Mouse (Mus musculus) gastrocnemius, postnatal 25 days (tissue): ENCODE results near the gene Zfp874a. TPM values are rescaled to one million over a fixed set of nuclear protein-coding genes. Genes with fewer than 3 reads are reported as not detected.
"Not testable (repeated sequence)": the region's sequence is repeated elsewhere in the genome, so short reads cannot be mapped to it uniquely, and the experiment has no call there.

Experiments
- DNase-seq: peaks from one replicate; pipeline ENCODE4 v3.0.0; 2022
- long read RNA-seq, 2 experiments: library from polyadenylated mRNA; stranded (forward); transcript quantifications; one replicate each; pipeline ENCODE4 v2.0.0; 2021
- total RNA-seq, 2 experiments: library from RNA; stranded (reverse); gene quantifications; 1 replicate in 1 of 2; 2 replicates in 1 of 2; pipeline ENCODE4 v1.2.3; 2021

Gene Zfp874a
- total RNA-seq = 1 to 10 TPM; 3.9 to 4.2 TPM
- long read RNA-seq, experiment 1, partial matches to known transcripts = 0 of 2 reads
- long read RNA-seq, experiment 1, other reads (novel, unspliced or antisense) = 2 of 2 reads
- long read RNA-seq, experiment 2, partial matches to known transcripts = 0 of 2 reads
- long read RNA-seq, experiment 2, other reads (novel, unspliced or antisense) = 1 of 2 reads

- peak; percentile 87 for DNase-seq
These were observed at the start of gene Zfp874a for GRCm38 (mm10) chr13:67451172-67452020. TSS of gene Zfp874a (minus strand) at chr13:67451624.

- DNase-seq = no peak
These were observed 49.5 kb upstream of the Zfp874a start for GRCm38 (mm10) chr13:67500908-67501307.

DNA sequence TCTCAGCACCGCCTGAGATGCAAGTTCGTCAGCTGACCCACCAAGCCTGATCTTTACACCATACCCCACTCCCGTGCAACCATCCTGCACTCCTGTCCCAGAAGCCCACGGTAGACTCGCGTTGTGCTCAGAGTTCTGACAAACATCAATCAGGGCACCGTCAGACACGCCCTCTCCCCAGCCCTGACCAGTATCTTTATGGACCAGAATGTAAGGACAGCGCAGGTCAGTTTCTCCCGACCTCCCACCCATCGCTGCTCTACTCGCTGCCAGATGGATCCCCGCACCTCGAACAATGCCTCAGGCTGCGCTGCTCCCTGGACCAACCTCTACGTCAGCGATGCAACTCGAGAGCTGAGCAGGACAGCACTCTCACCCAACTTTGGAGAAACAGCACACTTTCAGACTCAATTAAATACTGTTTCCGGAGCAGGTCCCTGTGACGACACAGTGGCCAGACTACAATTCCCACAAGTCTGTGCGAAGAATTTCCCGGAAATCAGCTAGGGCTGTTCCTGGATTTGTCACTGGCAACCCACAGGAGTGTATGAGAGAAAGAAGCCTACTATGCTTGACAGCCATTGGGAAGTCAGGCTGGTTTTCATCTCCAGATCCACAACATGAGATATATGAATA, 48.8 kb upstream of the Zfp874a start, which contains the start of gene Zfp58:
Gene Zfp58 (minus strand): TSS at position 472 of the 636 bp plus-strand sequence.
- peak; percentile 80 for DNase-seq

- DNase-seq = no peak
These were observed 44.2 kb upstream of the Zfp874a start for GRCm38 (mm10) chr13:67495631-67496030.

DNA sequence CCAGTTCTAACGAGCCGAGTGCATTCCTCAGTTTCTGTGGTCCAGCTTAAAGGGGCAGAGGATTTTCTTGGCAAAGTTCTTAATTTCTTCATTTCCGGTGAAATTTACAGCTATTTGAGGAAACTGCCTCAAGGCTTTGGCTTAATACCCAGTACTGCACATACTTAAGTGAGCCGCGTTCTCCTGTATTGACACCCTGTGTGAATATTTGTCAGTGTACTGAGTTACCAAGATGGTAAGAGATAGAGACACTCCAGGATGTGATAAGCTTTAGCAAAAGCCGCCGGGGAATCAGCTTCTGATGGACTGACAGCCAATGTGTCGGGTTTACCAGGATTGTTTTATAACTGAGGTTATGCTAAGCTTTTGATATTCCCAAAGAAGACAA, 33.0 kb upstream of the Zfp874a start:
- no peak for DNase-seq

- DNase-seq = peak; percentile 80
These were observed 32.4 kb upstream of the Zfp874a start, which contains the start of gene Zfp874b for GRCm38 (mm10) chr13:67483625-67484423. TSS of gene Zfp874b (minus strand) at chr13:67484258.

- DNase-seq = no peak
These were observed 30.1 kb upstream of the Zfp874a start for GRCm38 (mm10) chr13:67481528-67481927.

DNA sequence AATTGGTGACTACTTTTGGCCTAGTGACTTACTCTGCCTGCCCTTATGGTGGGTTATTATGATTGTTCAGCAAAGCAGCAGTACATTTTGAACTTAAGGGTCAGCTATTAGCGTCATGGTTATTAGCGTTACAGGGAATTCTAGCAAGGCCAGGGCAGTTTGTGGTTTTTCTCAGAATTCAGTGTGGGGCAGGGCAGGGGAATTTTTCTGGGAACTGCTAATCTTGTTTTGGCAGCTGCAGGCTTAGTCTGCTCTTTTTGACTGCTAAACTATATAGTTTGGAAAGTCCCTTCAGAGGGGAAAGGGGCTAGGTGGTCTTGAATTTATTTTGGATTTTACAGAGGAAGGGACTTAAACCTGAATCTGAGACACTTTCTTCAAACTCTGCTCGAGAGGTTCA, 17.9 kb upstream of the Zfp874a start:
- DNase-seq = no peak

DNA sequence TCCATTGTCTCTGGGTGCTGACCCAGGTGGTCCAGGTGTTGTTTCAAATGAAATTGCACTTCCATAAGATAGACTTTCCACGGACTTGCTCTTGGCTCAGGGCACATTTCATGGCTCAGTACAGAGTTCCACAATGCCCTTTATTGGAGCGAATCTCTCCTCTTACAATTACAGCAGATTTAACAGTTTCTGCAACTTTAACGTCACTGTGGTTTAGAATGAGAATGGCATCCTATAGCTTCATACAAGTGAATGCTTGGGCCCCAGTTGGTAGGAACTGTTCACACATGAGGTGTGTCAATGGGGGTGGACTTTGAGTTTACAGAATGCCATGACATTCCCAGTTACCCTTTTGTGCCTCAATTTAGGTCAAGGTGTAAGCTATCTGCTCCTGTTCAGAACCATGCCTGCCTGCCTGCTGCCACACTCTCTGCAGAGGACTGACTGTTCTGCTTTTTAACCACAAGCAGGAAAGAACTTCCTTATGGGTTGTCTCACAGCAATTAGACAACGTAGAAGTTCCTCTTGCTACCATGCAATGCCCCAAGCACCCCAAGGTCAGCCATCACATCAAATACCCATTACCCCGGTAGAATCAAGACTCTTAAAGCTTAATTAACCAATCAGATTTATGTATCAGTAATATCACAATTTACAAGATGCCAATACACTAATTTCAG, 12.2 kb upstream of the Zfp874a start:
- DNase-seq = not testable (repeated sequence)

DNA sequence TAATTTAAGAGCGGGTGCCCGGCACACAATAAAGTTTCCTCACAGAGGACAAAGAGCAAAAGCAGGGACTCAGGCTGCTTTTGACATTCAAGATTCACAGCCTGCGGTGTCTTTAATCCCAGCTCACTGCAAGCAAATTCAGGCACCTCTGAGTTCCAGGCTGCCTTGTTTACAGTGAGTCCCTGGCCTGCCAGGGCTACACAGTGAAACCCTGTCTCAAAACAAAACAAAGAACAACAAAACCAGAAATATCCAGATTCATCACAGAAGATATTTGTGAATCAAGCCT, 541 bp upstream of the Zfp874a start:
- no peak for DNase-seq

GRCm38 (mm10) chr13:67437095-67437494, 14.3 kb downstream of the Zfp874a start:
- DNase-seq = not testable (repeated sequence)

DNA sequence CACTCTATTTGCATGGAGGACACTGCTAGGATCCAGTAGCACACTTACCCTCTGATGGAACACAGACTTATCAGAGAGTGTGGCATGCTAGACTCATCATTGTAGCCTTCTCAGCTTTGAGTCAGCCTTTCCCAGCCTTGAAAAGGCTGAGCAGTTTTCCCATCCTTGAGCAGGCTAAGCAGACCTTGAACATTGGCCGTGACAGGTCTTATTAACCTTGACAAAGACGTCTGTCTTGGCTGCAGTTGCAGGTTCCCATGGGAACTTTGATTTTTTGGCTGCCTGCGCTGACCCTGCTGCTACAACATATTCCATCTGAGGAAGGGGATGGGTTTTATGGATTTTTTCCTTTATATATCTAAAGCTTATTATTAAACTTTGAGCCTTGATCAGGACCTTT, 23.3 kb downstream of the Zfp874a start:
- no peak for DNase-seq

DNA sequence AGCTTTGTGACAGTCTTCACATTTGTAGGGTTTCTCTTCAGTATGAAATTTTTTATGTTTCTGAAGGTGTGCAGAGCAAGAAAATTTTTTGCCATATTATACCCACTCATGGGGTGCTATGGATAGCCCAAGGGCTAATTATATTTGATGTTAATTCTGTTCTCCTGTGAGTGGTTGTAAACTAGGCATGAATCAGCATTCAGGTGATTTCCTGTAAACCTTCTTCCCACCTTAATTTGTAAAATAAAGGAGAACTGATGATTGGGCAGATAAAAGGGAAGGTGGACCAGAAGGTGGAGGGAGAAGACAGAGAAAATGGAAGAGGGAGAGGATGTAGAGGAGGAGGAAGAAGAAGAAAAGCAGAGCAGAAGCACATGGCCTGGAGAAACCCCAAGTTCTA, 25.7 kb downstream of the Zfp874a start:
- not testable (repeated sequence) for DNase-seq

DNA sequence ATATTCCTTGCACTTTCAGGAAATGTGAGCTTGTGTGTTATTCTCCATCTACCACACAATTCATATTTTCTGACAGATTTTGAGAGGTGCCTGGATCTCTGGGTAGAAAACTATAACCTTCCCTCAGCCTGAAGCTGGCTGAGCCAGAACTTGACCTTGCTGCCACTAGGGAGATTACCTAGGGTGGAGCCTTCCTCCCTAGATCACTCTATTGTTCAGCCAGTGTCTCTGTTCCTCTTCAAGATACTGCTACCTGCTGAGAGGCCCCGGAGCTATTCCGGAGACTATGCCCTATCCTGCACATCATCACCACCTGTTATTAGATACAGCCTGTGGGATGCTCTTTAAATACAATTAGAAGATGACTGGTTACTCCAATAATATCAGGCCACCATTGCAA, 28.9 kb downstream of the Zfp874a start:
- not testable (repeated sequence) for DNase-seq

GRCm38 (mm10) chr13:67421207-67421857, 30.1 kb downstream of the Zfp874a start, which contains the start of gene Zfp459:
TSS of gene Zfp459 (minus strand) at chr13:67421418.
- DNase-seq = no peak

DNA sequence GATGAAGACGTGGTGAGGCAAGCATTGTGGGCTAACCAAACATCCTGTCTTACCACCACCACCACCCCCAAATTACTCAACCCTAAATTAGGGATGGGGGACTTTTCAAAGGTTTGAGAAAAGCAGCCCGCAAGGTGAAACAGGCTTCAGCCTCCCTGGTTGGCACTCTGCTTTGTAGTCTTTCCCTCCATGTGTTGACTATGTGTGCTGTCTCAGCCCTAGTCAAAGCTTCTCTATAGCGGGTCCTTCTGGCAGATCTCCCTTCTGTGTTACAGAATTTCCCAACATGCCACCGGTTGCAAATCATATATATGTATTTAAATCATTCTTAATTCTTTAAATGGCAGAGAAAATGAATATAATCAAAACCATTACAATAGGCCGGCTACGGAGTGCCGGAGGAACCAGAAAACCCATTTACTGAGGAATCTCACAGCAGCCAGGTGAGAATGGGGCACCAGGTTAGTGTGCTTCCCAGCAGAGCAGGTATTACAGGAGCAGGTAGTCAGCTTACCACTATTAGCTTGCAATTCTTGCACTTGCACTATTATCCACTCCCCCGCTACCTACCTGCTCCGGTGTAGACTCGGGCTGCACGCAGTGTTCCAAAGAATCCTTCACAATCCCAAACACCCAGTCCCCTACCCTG, 30.7 kb downstream of the Zfp874a start:
- no peak for DNase-seq

- DNase-seq = no peak
These were observed 34.6 kb downstream of the Zfp874a start for GRCm38 (mm10) chr13:67416811-67417210.

- no peak for DNase-seq
These were observed 35.7 kb downstream of the Zfp874a start for GRCm38 (mm10) chr13:67415759-67416158.

DNA sequence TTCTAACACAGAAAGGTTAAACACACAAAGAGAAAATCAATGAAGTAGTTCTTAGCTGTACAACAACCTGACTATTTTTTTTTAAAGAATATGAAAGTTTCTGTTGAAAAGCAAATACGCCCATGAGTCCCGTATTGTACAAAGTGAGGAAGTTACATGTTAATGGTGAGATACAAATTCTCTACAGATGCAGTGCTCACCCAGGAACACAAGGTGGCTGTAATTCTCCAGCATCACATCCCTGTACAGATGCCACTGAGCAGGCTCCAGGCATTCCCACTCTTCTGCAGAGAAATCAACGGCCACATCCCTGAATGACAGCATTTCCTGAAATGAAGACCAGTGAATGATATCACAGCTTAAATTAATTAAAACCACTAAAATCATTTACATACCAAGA, 37.8 kb downstream of the Zfp874a start:
- DNase-seq = not testable (repeated sequence)

GRCm38 (mm10) chr13:67399183-67399903, 52.1 kb downstream of the Zfp874a start, which contains the start of gene Zfp429:
TSS of gene Zfp429 (minus strand) at chr13:67399819.
- peak; percentile 63 for DNase-seq
